Mouse (Mus musculus): ENCODE measurements around the gene Crim1. TPM values are rescaled to one million over a fixed set of nuclear protein-coding genes. Genes with fewer than 3 reads are reported as not detected.

The Crim1 gene
- polyA plus RNA-seq, 1 experiment: 19.2 TPM

DNA sequence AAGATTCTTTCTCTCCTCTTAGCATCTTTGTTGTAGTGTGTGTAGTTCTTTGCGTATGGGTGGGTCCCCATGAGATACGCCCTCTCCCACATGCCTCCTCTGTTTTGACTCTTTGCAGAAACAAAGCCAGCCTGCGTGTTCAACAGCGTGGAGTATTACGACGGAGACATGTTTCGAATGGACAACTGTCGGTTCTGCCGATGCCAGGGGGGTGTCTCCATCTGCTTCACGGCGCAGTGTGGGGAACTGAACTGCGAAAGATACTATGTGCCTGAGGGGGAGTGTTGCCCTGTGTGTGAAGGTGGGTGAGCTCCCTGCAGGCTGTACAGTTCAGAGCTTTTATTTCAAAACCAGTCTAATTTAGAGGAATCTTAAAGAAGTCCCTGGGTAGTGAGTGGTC, 113.0 kb downstream of the Crim1 start:
- DNase-seq: no peak
- no peak overlapping the region for H3K4me3 ChIP-seq (ENCODE audit: control insufficient read depth, insufficient read depth, low read length)
- H3K27ac ChIP-seq (ENCODE audit: control insufficient read depth, insufficient read depth, low read length): no peak overlapping the region
- H3K27me3 ChIP-seq (ENCODE audit: control insufficient read depth, insufficient read depth, low read length): no peaks in the 10 kb centered on the region
- 96% methylated on average over 12 of the region's 12 CpGs for WGBS
- no peak for TF ChIP-seq CTCF (IDR thresholded peaks at IDR 0.05; ENCODE audit: borderline replicate concordance, control insufficient read depth, extremely low read depth, insufficient read depth, low read length, poor library complexity)
- TF ChIP-seq POLR2A (IDR thresholded peaks at IDR 0.05; ENCODE audit: control insufficient read depth, extremely low read depth, insufficient read depth, low read length, poor library complexity): no peak
- H3K4me1 ChIP-seq (replicated peaks; ENCODE audit: control insufficient read depth, insufficient read depth, low read length): no peaks in the 10 kb centered on the region
- H3K36me3 ChIP-seq (ENCODE audit: control insufficient read depth, insufficient read depth, low read length): no peaks in the 10 kb centered on the region

DNA sequence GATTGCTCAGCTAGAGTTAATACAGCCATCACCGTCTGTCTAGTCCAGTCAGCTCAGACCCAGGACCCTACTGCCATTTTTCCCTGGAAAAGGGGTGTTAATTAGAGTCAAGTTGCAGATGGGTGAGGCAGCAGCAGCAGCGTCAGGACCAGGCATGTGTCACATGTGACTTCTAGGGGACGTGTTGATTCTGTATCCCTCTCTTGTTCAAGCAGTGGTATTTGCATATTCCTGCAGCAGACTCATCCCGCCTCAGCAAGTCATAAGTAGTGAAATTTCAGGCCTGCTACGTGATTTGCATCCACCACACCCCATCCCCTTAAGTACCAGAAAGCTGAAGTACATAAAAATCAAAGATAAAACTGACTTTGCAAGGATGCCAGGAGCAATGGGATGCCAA, 113.6 kb downstream of the Crim1 start:
- Histone ChIP-seq H3K4me1 (replicated peaks; ENCODE audit: control insufficient read depth, insufficient read depth, low read length) (no peaks in the 10 kb centered on the region), H3K27ac (ENCODE audit: control insufficient read depth, insufficient read depth, low read length) (no peak overlapping the region), H3K4me3 (ENCODE audit: control insufficient read depth, insufficient read depth, low read length) (no peak overlapping the region), H3K36me3 (ENCODE audit: control insufficient read depth, insufficient read depth, low read length) (no peaks in the 10 kb centered on the region), H3K27me3 (ENCODE audit: control insufficient read depth, insufficient read depth, low read length) (no peaks in the 10 kb centered on the region)
- no peak for TF ChIP-seq CTCF (IDR thresholded peaks at IDR 0.05; ENCODE audit: borderline replicate concordance, control insufficient read depth, extremely low read depth, insufficient read depth, low read length, poor library complexity)
- no peak for TF ChIP-seq POLR2A (IDR thresholded peaks at IDR 0.05; ENCODE audit: control insufficient read depth, extremely low read depth, insufficient read depth, low read length, poor library complexity)
- WGBS: 93% methylated on average over 5 of the region's 5 CpGs
- DNase-seq: no peak

DNA sequence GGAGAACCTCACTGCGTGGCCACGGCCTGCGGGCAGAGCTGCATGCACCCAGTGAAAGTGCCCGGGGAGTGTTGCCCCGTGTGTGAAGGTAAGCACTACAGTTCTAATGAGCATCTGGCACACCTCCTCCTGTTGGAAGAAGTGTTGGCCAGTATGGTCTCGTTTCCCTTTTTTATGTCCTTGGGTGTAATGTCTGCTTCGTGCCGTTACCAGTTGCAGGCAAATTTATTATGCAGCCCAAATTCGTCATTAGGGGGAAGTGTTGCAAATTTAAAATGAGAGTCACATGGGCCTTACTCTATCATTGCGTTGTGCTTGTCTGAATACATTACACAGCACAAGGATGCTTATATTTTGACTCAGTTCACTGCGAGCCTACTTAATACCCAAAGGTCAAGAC, 115.6 kb downstream of the Crim1 start:
- no peaks in the 10 kb centered on the region for H3K36me3 ChIP-seq (ENCODE audit: control insufficient read depth, insufficient read depth, low read length)
- TF ChIP-seq POLR2A (IDR thresholded peaks at IDR 0.05; ENCODE audit: control insufficient read depth, extremely low read depth, insufficient read depth, low read length, poor library complexity) (no peak), CTCF (IDR thresholded peaks at IDR 0.05; ENCODE audit: borderline replicate concordance, control insufficient read depth, extremely low read depth, insufficient read depth, low read length, poor library complexity) (no peak)
- WGBS: 96% methylated on average over 11 of the region's 11 CpGs
- no peak overlapping the region for H3K27ac ChIP-seq (ENCODE audit: control insufficient read depth, insufficient read depth, low read length)
- no peaks in the 10 kb centered on the region for H3K4me1 ChIP-seq (replicated peaks; ENCODE audit: control insufficient read depth, insufficient read depth, low read length)
- H3K4me3 ChIP-seq (ENCODE audit: control insufficient read depth, insufficient read depth, low read length): no peak overlapping the region
- no peaks in the 10 kb centered on the region for H3K27me3 ChIP-seq (ENCODE audit: control insufficient read depth, insufficient read depth, low read length)
- no peak for DNase-seq

DNA sequence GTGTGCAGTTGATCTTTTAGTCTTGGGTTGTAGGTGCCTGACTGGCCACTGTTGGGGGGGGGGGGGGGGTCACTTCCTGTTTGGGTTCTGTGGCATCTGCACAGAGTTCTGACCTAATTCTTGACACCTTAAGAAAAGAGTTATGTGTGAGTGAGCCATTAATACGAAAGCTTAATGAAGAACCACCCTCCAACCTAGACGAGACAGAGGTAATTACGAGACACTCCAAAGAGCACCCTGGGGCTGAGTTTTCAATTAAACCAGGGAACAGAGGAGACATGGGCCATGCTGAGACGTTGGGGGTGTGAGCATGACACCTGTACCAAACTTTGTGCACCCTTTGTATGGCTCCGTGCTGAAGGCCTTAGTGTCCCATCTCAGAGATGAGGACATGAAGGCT, 117.3 kb downstream of the Crim1 start:
- no peaks in the 10 kb centered on the region for H3K27me3 ChIP-seq (ENCODE audit: control insufficient read depth, insufficient read depth, low read length)
- no peak for DNase-seq
- TF ChIP-seq POLR2A (IDR thresholded peaks at IDR 0.05; ENCODE audit: control insufficient read depth, extremely low read depth, insufficient read depth, low read length, poor library complexity) (no peak), CTCF (IDR thresholded peaks at IDR 0.05; ENCODE audit: borderline replicate concordance, control insufficient read depth, extremely low read depth, insufficient read depth, low read length, poor library complexity) (no peak)
- no peaks in the 10 kb centered on the region for H3K4me1 ChIP-seq (replicated peaks; ENCODE audit: control insufficient read depth, insufficient read depth, low read length)
- no peaks in the 10 kb centered on the region for H3K36me3 ChIP-seq (ENCODE audit: control insufficient read depth, insufficient read depth, low read length)
- WGBS: 93% methylated on average over 5 of the region's 5 CpGs
- no peak overlapping the region for H3K27ac ChIP-seq (ENCODE audit: control insufficient read depth, insufficient read depth, low read length)
- H3K4me3 ChIP-seq (ENCODE audit: control insufficient read depth, insufficient read depth, low read length): no peak overlapping the region

DNA sequence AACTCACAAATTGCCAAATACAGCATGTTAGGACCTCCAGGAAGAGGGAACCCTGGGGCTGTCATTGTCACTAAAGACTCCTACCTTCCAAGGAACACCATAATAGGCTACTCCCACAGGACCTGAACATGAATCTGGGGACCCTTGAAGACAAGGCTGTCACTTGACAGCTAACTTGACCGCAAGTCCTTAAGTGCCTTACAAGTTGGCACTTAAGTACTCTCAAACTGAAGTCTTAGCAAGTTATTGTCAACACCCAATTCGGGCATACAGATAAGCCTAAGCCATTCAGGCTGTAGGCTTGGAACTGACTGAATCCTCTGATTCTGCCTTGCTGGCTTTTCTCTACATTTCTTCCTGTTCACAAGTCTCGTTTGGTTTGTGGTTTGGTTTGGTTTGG, 118.8 kb downstream of the Crim1 start:
- Histone ChIP-seq H3K27me3 (ENCODE audit: control insufficient read depth, insufficient read depth, low read length) (no peaks in the 10 kb centered on the region), H3K27ac (ENCODE audit: control insufficient read depth, insufficient read depth, low read length) (no peak overlapping the region)
- WGBS: 66% methylated on average over 3 of the region's 3 CpGs

DNA sequence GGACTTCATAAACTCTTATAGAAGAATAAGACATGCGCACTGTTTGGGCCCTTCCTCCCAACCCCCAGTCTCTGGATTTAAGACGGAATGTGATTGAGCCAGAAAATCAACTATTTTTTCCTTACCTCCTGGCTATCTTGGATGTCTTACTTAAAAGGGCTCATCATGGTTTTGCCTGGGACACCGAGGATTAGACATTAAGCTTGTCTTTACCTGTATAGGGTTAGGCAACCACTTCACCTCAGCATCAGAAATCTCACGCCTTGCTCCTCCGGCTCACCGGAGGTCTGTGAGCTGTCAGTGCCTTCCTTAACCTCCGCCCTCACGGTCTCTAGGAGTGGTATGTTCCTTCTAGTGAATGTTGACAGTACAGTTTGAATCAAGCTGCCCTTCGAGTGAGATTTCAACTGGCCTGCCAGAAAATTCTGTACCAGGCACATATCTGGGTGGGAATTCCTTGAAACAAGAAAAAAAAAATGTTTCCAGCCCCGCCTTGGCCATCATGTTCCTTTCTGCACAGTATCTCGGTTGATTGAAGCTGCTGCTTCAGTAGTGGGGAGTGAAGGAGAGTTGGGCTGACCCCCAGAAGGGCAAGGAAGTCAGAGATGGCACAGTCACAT, 121.3 kb downstream of the Crim1 start:
- TF ChIP-seq CTCF (IDR thresholded peaks at IDR 0.05; ENCODE audit: borderline replicate concordance, control insufficient read depth, extremely low read depth, insufficient read depth, low read length, poor library complexity) (no peak), POLR2A (IDR thresholded peaks at IDR 0.05; ENCODE audit: control insufficient read depth, extremely low read depth, insufficient read depth, low read length, poor library complexity) (no peak)
- Histone ChIP-seq H3K27ac (ENCODE audit: control insufficient read depth, insufficient read depth, low read length) (no peak overlapping the region), H3K4me3 (ENCODE audit: control insufficient read depth, insufficient read depth, low read length) (no peak overlapping the region), H3K27me3 (ENCODE audit: control insufficient read depth, insufficient read depth, low read length) (no peaks in the 10 kb centered on the region), H3K36me3 (ENCODE audit: control insufficient read depth, insufficient read depth, low read length) (no peaks in the 10 kb centered on the region), H3K4me1 (replicated peaks; ENCODE audit: control insufficient read depth, insufficient read depth, low read length) (no peaks in the 10 kb centered on the region)
- 96% methylated on average over 11 of the region's 11 CpGs for WGBS
- no peak for DNase-seq

More for the DNA sequence above, 118.8 kb downstream of the Crim1 start:
- TF ChIP-seq CTCF (IDR thresholded peaks at IDR 0.05; ENCODE audit: borderline replicate concordance, control insufficient read depth, extremely low read depth, insufficient read depth, low read length, poor library complexity) (no peak), POLR2A (IDR thresholded peaks at IDR 0.05; ENCODE audit: control insufficient read depth, extremely low read depth, insufficient read depth, low read length, poor library complexity) (no peak)
- no peaks in the 10 kb centered on the region for H3K4me1 ChIP-seq (replicated peaks; ENCODE audit: control insufficient read depth, insufficient read depth, low read length)
- no peak for DNase-seq
- no peak overlapping the region for H3K4me3 ChIP-seq (ENCODE audit: control insufficient read depth, insufficient read depth, low read length)
- no peaks in the 10 kb centered on the region for H3K36me3 ChIP-seq (ENCODE audit: control insufficient read depth, insufficient read depth, low read length)
